Mouse (Mus musculus) ES-E14 (cell line): ENCODE results near the gene Mgst2.

Source experiments
- CHD2 ChIP-seq: IDR thresholded peaks from 2 replicates; pipeline ENCODE4 v1.6.1; 2014; ENCODE audit warnings: mild to moderate bottlenecking, low read depth, low read length, inconsistent platforms
- HCFC1 ChIP-seq: IDR thresholded peaks from 2 replicates; pipeline ENCODE4 v1.6.1; 2012; ENCODE audit warnings: low read length, inconsistent platforms, borderline replicate concordance; ENCODE audit not compliant: insufficient read depth
- MAFK ChIP-seq: IDR thresholded peaks from 2 replicates; pipeline ENCODE4 v1.6.1; 2014; ENCODE audit warnings: mild to moderate bottlenecking, low read depth, low read length, inconsistent platforms; ENCODE audit not compliant: insufficient read depth
- ZC3H11A ChIP-seq: IDR thresholded peaks from 2 replicates; pipeline ENCODE4 v1.6.1; 2012; ENCODE audit warnings: low read depth, mild to moderate bottlenecking, inconsistent platforms, low read length, borderline replicate concordance
- ZNF384 ChIP-seq: IDR thresholded peaks from 2 replicates; pipeline ENCODE4 v1.6.1; 2012; ENCODE audit warnings: low read depth, low read length, inconsistent platforms

- TF ChIP-seq ZNF384 (no peak), MAFK (no peak), CHD2 (no peak), HCFC1 (no peak), ZC3H11A (no peak)
These were observed 23.5 kb upstream of the Mgst2 start for GRCm38 (mm10) chr3:51636700-51637099.
